Mouse (Mus musculus): ENCODE measurements at regions not wholly inside any gene's neighbourhood (a gene's known extent, or its start where the extent isn't known, plus 50 kb on each side); places are given as distances from the start of the nearest gene placed in this dataset.
"Not testable (repeated sequence)": the region's sequence is repeated elsewhere in the genome, so short reads cannot be mapped to it uniquely, and the experiment has no call there.

GRCm38 (mm10) chr3:34751551-34751950, 101.3 kb downstream of the Sox2 start:
- H3K4me3 ChIP-seq: no peak overlapping the region
- no peak for ATAC-seq (ENCODE audit: low FRiP score, low read depth)
- H3K27me3 ChIP-seq: no peaks in the 10 kb centered on the region
- WGBS: 54% methylated on average over 5 of the region's 5 CpGs
- H3K9ac ChIP-seq: no peak overlapping the region
- H3K36me3 ChIP-seq: no peaks in the 10 kb centered on the region
- H3K4me1 ChIP-seq (replicated peaks): no peaks in the 10 kb centered on the region
- H3K9me3 ChIP-seq: no peaks in the 10 kb centered on the region
- no peak overlapping the region for H3K27ac ChIP-seq (replicated peaks)
- H3K4me2 ChIP-seq: no peak overlapping the region

GRCm38 (mm10) chr3:34753557-34753956, 103.4 kb downstream of the Sox2 start:
- WGBS: 69% methylated on average over 8 of the region's 8 CpGs
- no peak overlapping the region for H3K4me2 ChIP-seq
- no peaks in the 10 kb centered on the region for H3K9me3 ChIP-seq
- no peak overlapping the region for H3K4me3 ChIP-seq
- no peak overlapping the region for H3K9ac ChIP-seq
- H3K27me3 ChIP-seq: no peaks in the 10 kb centered on the region
- H3K36me3 ChIP-seq: no peaks in the 10 kb centered on the region
- ATAC-seq (ENCODE audit: low FRiP score, low read depth): no peak
- H3K4me1 ChIP-seq (replicated peaks): no peaks in the 10 kb centered on the region
- no peak overlapping the region for H3K27ac ChIP-seq (replicated peaks)

GRCm38 (mm10) chr3:34754781-34755180, 104.6 kb downstream of the Sox2 start:
- no peaks in the 10 kb centered on the region for H3K9me3 ChIP-seq
- no peak overlapping the region for H3K9ac ChIP-seq
- no peak overlapping the region for H3K27ac ChIP-seq (replicated peaks)
- no peak overlapping the region for H3K4me3 ChIP-seq
- 94% methylated on average over 6 of the region's 6 CpGs for WGBS
- H3K4me2 ChIP-seq: no peak overlapping the region
- H3K4me1 ChIP-seq (replicated peaks): no peaks in the 10 kb centered on the region
- ATAC-seq (ENCODE audit: low FRiP score, low read depth): no peak
- no peaks in the 10 kb centered on the region for H3K27me3 ChIP-seq
- H3K36me3 ChIP-seq: no peaks in the 10 kb centered on the region

- 99% methylated on average over 5 of the region's 5 CpGs for WGBS
- H3K4me1 ChIP-seq (replicated peaks); H3K9me3 ChIP-seq; H3K36me3 ChIP-seq; ATAC-seq (ENCODE audit: low FRiP score, low read depth); H3K4me3 ChIP-seq; H3K27ac ChIP-seq (replicated peaks); H3K9ac ChIP-seq; H3K27me3 ChIP-seq; H3K4me2 ChIP-seq: not testable (repeated sequence)
Measured at GRCm38 (mm10) chr3:34755282-34755681, 105.1 kb downstream of the Sox2 start.

- no peaks in the 10 kb centered on the region for H3K36me3 ChIP-seq
- WGBS: 21% methylated on average over 7 of the region's 7 CpGs
- H3K27me3 ChIP-seq: no peaks in the 10 kb centered on the region
- no peak overlapping the region for H3K4me3 ChIP-seq
- ATAC-seq (ENCODE audit: low FRiP score, low read depth): no peak
- no peaks in the 10 kb centered on the region for H3K9me3 ChIP-seq
- no peaks in the 10 kb centered on the region for H3K4me1 ChIP-seq (replicated peaks)
- no peak overlapping the region for H3K27ac ChIP-seq (replicated peaks)
- H3K4me2 ChIP-seq: no peak overlapping the region
- no peak overlapping the region for H3K9ac ChIP-seq
Measured at GRCm38 (mm10) chr3:34756632-34757031, 106.4 kb downstream of the Sox2 start.

GRCm38 (mm10) chr3:34757130-34757529, 106.9 kb downstream of the Sox2 start:
- WGBS: 71% methylated on average over 6 of the region's 6 CpGs
- Histone ChIP-seq H3K9ac (no peak overlapping the region), H3K4me1 (replicated peaks) (no peaks in the 10 kb centered on the region), H3K9me3 (no peaks in the 10 kb centered on the region), H3K4me2 (no peak overlapping the region), H3K27ac (replicated peaks) (no peak overlapping the region), H3K36me3 (no peaks in the 10 kb centered on the region), H3K27me3 (no peaks in the 10 kb centered on the region), H3K4me3 (no peak overlapping the region)
- no peak for ATAC-seq (ENCODE audit: low FRiP score, low read depth)

- no peaks in the 10 kb centered on the region for H3K27me3 ChIP-seq
- no peak overlapping the region for H3K9ac ChIP-seq
- ATAC-seq (ENCODE audit: low FRiP score, low read depth): no peak
- H3K9me3 ChIP-seq: no peaks in the 10 kb centered on the region
- H3K4me3 ChIP-seq: no peak overlapping the region
- H3K27ac ChIP-seq (replicated peaks): no peak overlapping the region
- no peak overlapping the region for H3K4me2 ChIP-seq
- no peaks in the 10 kb centered on the region for H3K36me3 ChIP-seq
- H3K4me1 ChIP-seq (replicated peaks): no peaks in the 10 kb centered on the region
- WGBS: 41% methylated on average over 13 of the region's 13 CpGs
Measured at GRCm38 (mm10) chr3:34757813-34758510, 107.8 kb downstream of the Sox2 start.

GRCm38 (mm10) chr3:34759942-34760640, 109.9 kb downstream of the Sox2 start:
- H3K4me3 ChIP-seq: no peak overlapping the region
- H3K27me3 ChIP-seq: no peaks in the 10 kb centered on the region
- H3K27ac ChIP-seq (replicated peaks): no peak overlapping the region
- H3K9ac ChIP-seq: no peak overlapping the region
- no peaks in the 10 kb centered on the region for H3K9me3 ChIP-seq
- 78% methylated on average over 19 of the region's 19 CpGs for WGBS
- H3K4me2 ChIP-seq: no peak overlapping the region
- ATAC-seq (ENCODE audit: low FRiP score, low read depth): no peak
- no peaks in the 10 kb centered on the region for H3K36me3 ChIP-seq
- no peaks in the 10 kb centered on the region for H3K4me1 ChIP-seq (replicated peaks)

GRCm38 (mm10) chr3:34761162-34761769, 111.1 kb downstream of the Sox2 start:
- Histone ChIP-seq H3K9me3 (no peaks in the 10 kb centered on the region), H3K27me3 (no peaks in the 10 kb centered on the region), H3K9ac (no peak overlapping the region), H3K36me3 (no peaks in the 10 kb centered on the region), H3K4me3 (no peak overlapping the region), H3K4me2 (no peak overlapping the region), H3K4me1 (replicated peaks) (no peaks in the 10 kb centered on the region), H3K27ac (replicated peaks) (no peak overlapping the region)
- no peak for ATAC-seq (ENCODE audit: low FRiP score, low read depth)
- WGBS: 68% methylated on average over 7 of the region's 7 CpGs

GRCm38 (mm10) chr3:34761783-34762182, 111.6 kb downstream of the Sox2 start:
- no peak overlapping the region for H3K4me2 ChIP-seq
- no peak overlapping the region for H3K27ac ChIP-seq (replicated peaks)
- no peaks in the 10 kb centered on the region for H3K4me1 ChIP-seq (replicated peaks)
- no peak overlapping the region for H3K9ac ChIP-seq
- 92% methylated on average over 4 of the region's 4 CpGs for WGBS
- H3K4me3 ChIP-seq: no peak overlapping the region
- H3K36me3 ChIP-seq: no peaks in the 10 kb centered on the region
- ATAC-seq (ENCODE audit: low FRiP score, low read depth): no peak
- H3K9me3 ChIP-seq: no peaks in the 10 kb centered on the region
- no peaks in the 10 kb centered on the region for H3K27me3 ChIP-seq

- H3K27ac ChIP-seq (replicated peaks): no peak overlapping the region
- no peak overlapping the region for H3K4me3 ChIP-seq
- no peaks in the 10 kb centered on the region for H3K36me3 ChIP-seq
- WGBS: 67% methylated on average over 2 of the region's 2 CpGs
- ATAC-seq (ENCODE audit: low FRiP score, low read depth): no peak
- no peaks in the 10 kb centered on the region for H3K4me1 ChIP-seq (replicated peaks)
- H3K27me3 ChIP-seq: no peaks in the 10 kb centered on the region
- no peaks in the 10 kb centered on the region for H3K9me3 ChIP-seq
- no peak overlapping the region for H3K9ac ChIP-seq
- H3K4me2 ChIP-seq: no peak overlapping the region
Measured at GRCm38 (mm10) chr3:34764559-34764958, 114.4 kb downstream of the Sox2 start.

- Histone ChIP-seq H3K4me2 (no peak overlapping the region), H3K4me1 (replicated peaks) (no peaks in the 10 kb centered on the region), H3K4me3 (no peak overlapping the region), H3K27ac (replicated peaks) (no peak overlapping the region), H3K27me3 (no peaks in the 10 kb centered on the region), H3K9me3 (no peaks in the 10 kb centered on the region), H3K9ac (no peak overlapping the region), H3K36me3 (no peaks in the 10 kb centered on the region)
- no peak for ATAC-seq (ENCODE audit: low FRiP score, low read depth)
- WGBS: 77% methylated on average over 6 of the region's 6 CpGs
Measured at GRCm38 (mm10) chr3:34765151-34765550, 114.9 kb downstream of the Sox2 start.

Data from hindbrain, embryonic 15.5 days (tissue).